Mouse (Mus musculus): ENCODE measurements at regions not wholly inside any gene's neighbourhood (a gene's known extent, or its start where the extent isn't known, plus 50 kb on each side); places are given as distances from the start of the nearest gene placed in this dataset.

- Histone ChIP-seq H3K27ac (ENCODE audit: low read length) (no peak overlapping the region), H3K9me3 (ENCODE audit: low read length) (no peaks in the 10 kb centered on the region), H3K36me3 (ENCODE audit: insufficient read depth, low read length) (no peaks in the 10 kb centered on the region), H3K9ac (replicated peaks; ENCODE audit: low read depth) (no peak overlapping the region), H3K4me1 (ENCODE audit: insufficient read depth, low read depth, low read length) (no peaks in the 10 kb centered on the region), H3K4me3 (ENCODE audit: low read depth, low read length) (no peak overlapping the region), H3K4me2 (replicated peaks; ENCODE audit: low read depth, low read length) (no peak overlapping the region), H3K27me3 (replicated peaks; ENCODE audit: insufficient read depth, low read length) (no peaks in the 10 kb centered on the region)
- TF ChIP-seq CTCF (IDR thresholded peaks at IDR 0.05): no peak
- TF ChIP-seq EP300 (IDR thresholded peaks at IDR 0.05): no peak
- DNase-seq (ENCODE audit: low spot score): no peak
- ATAC-seq: no peak
Observed at GRCm38 (mm10) chr10:126133957-126134356, 168.0 kb downstream of the Lrig3 start.

DNA sequence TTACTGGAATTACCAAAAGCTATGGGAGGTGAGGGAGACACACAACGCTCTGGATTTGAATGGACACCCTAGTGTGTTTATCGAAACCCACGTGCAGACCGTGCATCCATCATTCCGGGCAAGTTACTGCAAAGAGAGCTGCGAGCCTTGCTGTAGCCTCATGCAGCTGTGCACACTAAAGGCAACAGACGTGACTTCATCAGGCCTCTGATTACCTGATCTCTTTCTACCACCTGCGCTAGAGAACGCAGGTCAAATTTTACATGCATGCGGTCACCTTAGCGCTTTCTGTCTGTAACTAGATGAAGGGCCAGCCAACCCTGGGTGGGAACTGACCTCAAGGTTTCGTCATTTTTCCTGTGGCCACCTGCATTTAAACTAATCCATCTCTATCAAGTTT is 172.6 kb downstream of the Lrig3 start:
- no peak for DNase-seq (ENCODE audit: low spot score)
- H3K36me3 ChIP-seq (ENCODE audit: insufficient read depth, low read length): no peaks in the 10 kb centered on the region
- H3K9me3 ChIP-seq (ENCODE audit: low read length): no peaks in the 10 kb centered on the region
- ATAC-seq: no peak
- H3K27ac ChIP-seq (ENCODE audit: low read length): no peak overlapping the region
- H3K4me1 ChIP-seq (ENCODE audit: insufficient read depth, low read depth, low read length): no peaks in the 10 kb centered on the region
- WGBS: 85% methylated on average over 12 of the region's 12 CpGs
- TF ChIP-seq CTCF (IDR thresholded peaks at IDR 0.05): no peak
- no peak for TF ChIP-seq EP300 (IDR thresholded peaks at IDR 0.05)
- H3K9ac ChIP-seq (replicated peaks; ENCODE audit: low read depth): no peak overlapping the region
- H3K4me3 ChIP-seq (ENCODE audit: low read depth, low read length): no peak overlapping the region
- no peak overlapping the region for H3K4me2 ChIP-seq (replicated peaks; ENCODE audit: low read depth, low read length)
- H3K27me3 ChIP-seq (replicated peaks; ENCODE audit: insufficient read depth, low read length): no peaks in the 10 kb centered on the region

- Histone ChIP-seq H3K36me3 (ENCODE audit: insufficient read depth, low read length) (no peaks in the 10 kb centered on the region), H3K27me3 (replicated peaks; ENCODE audit: insufficient read depth, low read length) (no peaks in the 10 kb centered on the region), H3K9ac (replicated peaks; ENCODE audit: low read depth) (no peak overlapping the region), H3K4me3 (ENCODE audit: low read depth, low read length) (no peak overlapping the region), H3K4me1 (ENCODE audit: insufficient read depth, low read depth, low read length) (no peaks in the 10 kb centered on the region), H3K9me3 (ENCODE audit: low read length) (no peaks in the 10 kb centered on the region), H3K27ac (ENCODE audit: low read length) (no peak overlapping the region), H3K4me2 (replicated peaks; ENCODE audit: low read depth, low read length) (no peak overlapping the region)
- WGBS: 61% methylated on average over 7 of the region's 7 CpGs
- DNase-seq (ENCODE audit: low spot score): no peak
- TF ChIP-seq CTCF (IDR thresholded peaks at IDR 0.05) (no peak), EP300 (IDR thresholded peaks at IDR 0.05) (no peak)
- no peak for ATAC-seq
Observed at GRCm38 (mm10) chr10:126141586-126141985, 175.6 kb downstream of the Lrig3 start.

GRCm38 (mm10) chr10:126143833-126144232 is 177.9 kb downstream of the Lrig3 start:
- Histone ChIP-seq H3K4me2 (replicated peaks; ENCODE audit: low read depth, low read length) (peak overlapping the region; percentile 36), H3K36me3 (ENCODE audit: insufficient read depth, low read length) (no peaks in the 10 kb centered on the region), H3K9me3 (ENCODE audit: low read length) (no peaks in the 10 kb centered on the region), H3K4me1 (ENCODE audit: insufficient read depth, low read depth, low read length) (no peaks in the 10 kb centered on the region), H3K27ac (ENCODE audit: low read length) (no peak overlapping the region), H3K27me3 (replicated peaks; ENCODE audit: insufficient read depth, low read length) (no peaks in the 10 kb centered on the region), H3K4me3 (ENCODE audit: low read depth, low read length) (no peak overlapping the region), H3K9ac (replicated peaks; ENCODE audit: low read depth) (no peak overlapping the region)
- no peak for TF ChIP-seq EP300 (IDR thresholded peaks at IDR 0.05)
- ATAC-seq (no peak), DNase-seq (ENCODE audit: low spot score) (peak; percentile 27)
- 63% methylated on average over 10 of the region's 10 CpGs for WGBS

GRCm38 (mm10) chr10:126144609-126145202 is 178.7 kb downstream of the Lrig3 start:
- DNase-seq (ENCODE audit: low spot score) (peak; percentile 12), ATAC-seq (no peak)
- Histone ChIP-seq H3K4me1 (ENCODE audit: insufficient read depth, low read depth, low read length) (no peaks in the 10 kb centered on the region), H3K36me3 (ENCODE audit: insufficient read depth, low read length) (no peaks in the 10 kb centered on the region), H3K27ac (ENCODE audit: low read length) (no peak overlapping the region), H3K27me3 (replicated peaks; ENCODE audit: insufficient read depth, low read length) (no peaks in the 10 kb centered on the region), H3K4me3 (ENCODE audit: low read depth, low read length) (peak overlapping the region; percentile 17; the same call in 1 of the 2 replicates), H3K9me3 (ENCODE audit: low read length) (no peaks in the 10 kb centered on the region), H3K9ac (replicated peaks; ENCODE audit: low read depth) (no peak overlapping the region), H3K4me2 (replicated peaks; ENCODE audit: low read depth, low read length) (peak overlapping the region; percentile 36)
- TF ChIP-seq EP300 (IDR thresholded peaks at IDR 0.05): no peak
- TF ChIP-seq CTCF (IDR thresholded peaks at IDR 0.05): no peak
- 42% methylated on average over 12 of the region's 12 CpGs for WGBS

GRCm38 (mm10) chr10:126157300-126157699 is 191.3 kb downstream of the Lrig3 start:
- 49% methylated on average over 4 of the region's 4 CpGs for WGBS
- TF ChIP-seq CTCF (IDR thresholded peaks at IDR 0.05) (no peak), EP300 (IDR thresholded peaks at IDR 0.05) (no peak)
- no peak for DNase-seq (ENCODE audit: low spot score)

DNA sequence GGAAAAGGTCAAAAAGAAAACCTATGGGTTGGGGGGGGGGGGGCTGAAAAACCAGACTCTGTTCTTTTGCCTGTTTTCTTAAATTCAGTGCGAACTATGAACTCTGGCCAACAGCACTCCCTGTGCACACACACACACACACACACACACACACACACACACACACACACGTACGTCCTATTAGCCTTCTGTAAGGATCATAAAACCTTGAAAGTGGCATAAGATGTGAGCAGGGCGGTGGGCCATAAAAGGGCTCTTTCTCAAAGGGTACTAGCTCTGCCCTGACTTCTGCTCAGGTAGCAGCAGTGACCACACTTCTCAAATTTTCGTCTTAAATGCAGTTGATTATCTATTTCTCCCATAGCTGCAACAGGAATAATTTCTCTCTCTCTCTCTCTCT is 199.2 kb downstream of the Lrig3 start:
- TF ChIP-seq CTCF (IDR thresholded peaks at IDR 0.05) (no peak), EP300 (IDR thresholded peaks at IDR 0.05) (no peak)
- H3K4me3 ChIP-seq (ENCODE audit: low read depth, low read length): no peak overlapping the region
- H3K9me3 ChIP-seq (ENCODE audit: low read length): no peaks in the 10 kb centered on the region
- 77% methylated on average over 5 of the region's 5 CpGs for WGBS
- no peaks in the 10 kb centered on the region for H3K4me1 ChIP-seq (ENCODE audit: insufficient read depth, low read depth, low read length)
- no peak for DNase-seq (ENCODE audit: low spot score)
- ATAC-seq: no peak
- H3K36me3 ChIP-seq (ENCODE audit: insufficient read depth, low read length): no peaks in the 10 kb centered on the region
- no peak overlapping the region for H3K27ac ChIP-seq (ENCODE audit: low read length)
- H3K27me3 ChIP-seq (replicated peaks; ENCODE audit: insufficient read depth, low read length): 0 out of 2 replicates have a peak, but pooled peaks cover 3% of the 10 kb centered on the region
- H3K9ac ChIP-seq (replicated peaks; ENCODE audit: low read depth): no peak overlapping the region
- no peak overlapping the region for H3K4me2 ChIP-seq (replicated peaks; ENCODE audit: low read depth, low read length)

More at GRCm38 (mm10) chr10:126157300-126157699, 191.3 kb downstream of the Lrig3 start:
- no peak overlapping the region for H3K9ac ChIP-seq (replicated peaks; ENCODE audit: low read depth)
- no peak for ATAC-seq
- H3K4me1 ChIP-seq (ENCODE audit: insufficient read depth, low read depth, low read length): no peaks in the 10 kb centered on the region
- no peak overlapping the region for H3K4me3 ChIP-seq (ENCODE audit: low read depth, low read length)
- no peak overlapping the region for H3K4me2 ChIP-seq (replicated peaks; ENCODE audit: low read depth, low read length)
- no peak overlapping the region for H3K27ac ChIP-seq (ENCODE audit: low read length)
- H3K9me3 ChIP-seq (ENCODE audit: low read length): no peaks in the 10 kb centered on the region
- H3K36me3 ChIP-seq (ENCODE audit: insufficient read depth, low read length): no peaks in the 10 kb centered on the region
- H3K27me3 ChIP-seq (replicated peaks; ENCODE audit: insufficient read depth, low read length): no peaks in the 10 kb centered on the region

Data from lung, postnatal 0 days (tissue).